Mouse (Mus musculus) embryo, embryonic 10.5 days (tissue): Measurements from ENCODE around the gene Pde4b.

Experiments
- DNase-seq: peaks from one replicate; pipeline ENCODE4 v3.0.0-alpha.2; 2015; ENCODE audit warnings: low spot score

Gene Pde4b

GRCm38 (mm10) chr4:102607744-102608416 is 520.5 kb downstream of the Pde4b start:
- DNase-seq: no peak

GRCm38 (mm10) chr4:102612596-102612995 is 525.3 kb downstream of the Pde4b start:
- DNase-seq: no peak

- no peak for DNase-seq
Observed at GRCm38 (mm10) chr4:102617774-102618173, 530.4 kb downstream of the Pde4b start.

GRCm38 (mm10) chr4:102618609-102619008 is 531.3 kb downstream of the Pde4b start:
- no peak for DNase-seq

- no peak for DNase-seq
Observed at GRCm38 (mm10) chr4:102620179-102620910, 533.0 kb downstream of the Pde4b start.

GRCm38 (mm10) chr4:102621120-102621519 is 533.8 kb downstream of the Pde4b start:
- no peak for DNase-seq

- DNase-seq: no peak
Observed at GRCm38 (mm10) chr4:102622977-102623376, 535.6 kb downstream of the Pde4b start.

- no peak for DNase-seq
Observed at GRCm38 (mm10) chr4:102623789-102624611, 536.7 kb downstream of the Pde4b start.

GRCm38 (mm10) chr4:102624937-102625336 is 537.6 kb downstream of the Pde4b start:
- no peak for DNase-seq

- DNase-seq: no peak
Observed at GRCm38 (mm10) chr4:102627799-102628198, 540.5 kb downstream of the Pde4b start.

GRCm38 (mm10) chr4:102629621-102630020 is 542.3 kb downstream of the Pde4b start:
- DNase-seq: no peak

GRCm38 (mm10) chr4:102630261-102630660 is 542.9 kb downstream of the Pde4b start:
- DNase-seq: no peak

- no peak for DNase-seq
Observed at GRCm38 (mm10) chr4:102631624-102632023, 544.3 kb downstream of the Pde4b start.

- no peak for DNase-seq
Observed at GRCm38 (mm10) chr4:102633241-102633640, 545.9 kb downstream of the Pde4b start.

GRCm38 (mm10) chr4:102635258-102635657 is 547.9 kb downstream of the Pde4b start:
- DNase-seq: no peak

GRCm38 (mm10) chr4:102635944-102636343 is 548.6 kb downstream of the Pde4b start:
- no peak for DNase-seq

GRCm38 (mm10) chr4:102637348-102637910 is 550.1 kb downstream of the Pde4b start:
- no peak for DNase-seq

- DNase-seq: no peak
Observed at GRCm38 (mm10) chr4:102640942-102641341, 553.6 kb downstream of the Pde4b start.

GRCm38 (mm10) chr4:102644062-102644461 is 556.7 kb downstream of the Pde4b start:
- DNase-seq: no peak

GRCm38 (mm10) chr4:102647056-102647455 is 559.7 kb downstream of the Pde4b start:
- no peak for DNase-seq

GRCm38 (mm10) chr4:102655331-102655730 is 568.0 kb downstream of the Pde4b start:
- no peak for DNase-seq

GRCm38 (mm10) chr4:102656494-102657036 is 569.2 kb downstream of the Pde4b start:
- DNase-seq: peak; percentile 82
